Mouse (Mus musculus) kidney, embryonic 15.5 days (tissue): ENCODE data around the gene Serpinb9. TPM values are rescaled to one million over a fixed set of nuclear protein-coding genes. Genes with fewer than 3 reads are reported as not detected.

Experiments used
- ATAC-seq: fragments of 200-750 bp; cut with Nextera tagmentation; replicated peaks from 2 replicates; pipeline ENCODE4 v1.8.0; 2017; ENCODE audit warnings: moderate TSS enrichment; ENCODE audit not compliant: low FRiP score
- H3K27ac ChIP-seq: fragments of 300-500 bp; sonication (generic); 2 replicates; pipeline ENCODE4 v1.5.1; 2015; ENCODE audit warnings: mild to moderate bottlenecking, inconsistent platforms
- H3K27me3 ChIP-seq: fragments of 300-500 bp; sonication (generic); 2 replicates; pipeline ENCODE4 v1.6.1; 2015; ENCODE audit warnings: inconsistent platforms
- H3K36me3 ChIP-seq: fragments of 300-500 bp; sonication (generic); 2 replicates; pipeline ENCODE4 v1.6.1; 2015; ENCODE audit warnings: inconsistent platforms
- H3K4me1 ChIP-seq: fragments of 300-500 bp; sonication (generic); 2 replicates; pipeline ENCODE4 v1.6.1; 2015; ENCODE audit warnings: inconsistent platforms
- H3K4me2 ChIP-seq: fragments of 300-500 bp; sonication (generic); 2 replicates; pipeline ENCODE4 v1.6.1; 2015; ENCODE audit warnings: moderate library complexity, mild to moderate bottlenecking, inconsistent platforms
- H3K4me3 ChIP-seq: fragments of 300-500 bp; sonication (generic); replicated peaks from 2 replicates; pipeline ENCODE4 v1.5.1; 2015; ENCODE audit warnings: mild to moderate bottlenecking, inconsistent platforms
- H3K9ac ChIP-seq: fragments of 300-500 bp; sonication (generic); 2 replicates; pipeline ENCODE4 v1.6.1; 2015; ENCODE audit warnings: mild to moderate bottlenecking, inconsistent platforms
- H3K9me3 ChIP-seq: fragments of 300-500 bp; sonication (generic); replicated peaks from 2 replicates; pipeline ENCODE4 v1.6.1; 2016; ENCODE audit warnings: inconsistent platforms
- WGBS: fragments of 180-500 bp; shearing (Covaris S2); methylation state at CpG from one replicate; pipeline ENCODE4 v1.1.7; 2015; ENCODE audit warnings: mixed read lengths; 5-methylcytosine and 5-hydroxymethylcytosine counted together
- polyA plus RNA-seq: library from polyadenylated mRNA; unstranded; fragments of >200 nt; fragmentation: Nextera tagmentation; extraction: Ambion mirVana; gene quantifications from 2 replicates; pipeline ENCODE4 v1.2.1, GENCODE M21; 2015

Gene Serpinb9
- polyA plus RNA-seq, 1 experiment from 2014 or later, result 9.3 TPM

GRCm38 (mm10) chr13:32970776-32971175 is 32.3 kb upstream of the Serpinb9 start:
- 87% methylated on average over 3 of the region's 3 CpGs for WGBS
- H3K27me3 ChIP-seq, result no peaks in the 10 kb centered on the region
- H3K4me3 ChIP-seq, result no peak overlapping the region
- H3K4me2 ChIP-seq, result no peak overlapping the region
- no peak overlapping the region for H3K9ac ChIP-seq
- H3K9me3 ChIP-seq, result no peaks in the 10 kb centered on the region
- ATAC-seq, result no peak
- no peak overlapping the region for H3K27ac ChIP-seq
- no peaks in the 10 kb centered on the region for H3K36me3 ChIP-seq
- H3K4me1 ChIP-seq, result no peaks in the 10 kb centered on the region

- Histone ChIP-seq H3K36me3 (no peaks in the 10 kb centered on the region), H3K9ac (no peak overlapping the region), H3K27me3 (no peaks in the 10 kb centered on the region), H3K27ac (no peak overlapping the region), H3K4me1 (no peaks in the 10 kb centered on the region), H3K4me3 (no peak overlapping the region), H3K4me2 (no peak overlapping the region), H3K9me3 (no peaks in the 10 kb centered on the region)
- 86% methylated on average over 2 of the region's 2 CpGs for WGBS
- ATAC-seq, result no peak
Observed at GRCm38 (mm10) chr13:32974268-32974667, 28.8 kb upstream of the Serpinb9 start.

GRCm38 (mm10) chr13:32974889-32975460 is 28.1 kb upstream of the Serpinb9 start:
- no peaks in the 10 kb centered on the region for H3K27me3 ChIP-seq
- no peaks in the 10 kb centered on the region for H3K36me3 ChIP-seq
- ATAC-seq, result no peak
- H3K9me3 ChIP-seq, result no peaks in the 10 kb centered on the region
- H3K4me1 ChIP-seq, result no peaks in the 10 kb centered on the region
- no peak overlapping the region for H3K4me3 ChIP-seq
- no peak overlapping the region for H3K27ac ChIP-seq
- no peak overlapping the region for H3K9ac ChIP-seq
- no peak overlapping the region for H3K4me2 ChIP-seq
- WGBS, result 79% methylated on average over 3 of the region's 3 CpGs

DNA sequence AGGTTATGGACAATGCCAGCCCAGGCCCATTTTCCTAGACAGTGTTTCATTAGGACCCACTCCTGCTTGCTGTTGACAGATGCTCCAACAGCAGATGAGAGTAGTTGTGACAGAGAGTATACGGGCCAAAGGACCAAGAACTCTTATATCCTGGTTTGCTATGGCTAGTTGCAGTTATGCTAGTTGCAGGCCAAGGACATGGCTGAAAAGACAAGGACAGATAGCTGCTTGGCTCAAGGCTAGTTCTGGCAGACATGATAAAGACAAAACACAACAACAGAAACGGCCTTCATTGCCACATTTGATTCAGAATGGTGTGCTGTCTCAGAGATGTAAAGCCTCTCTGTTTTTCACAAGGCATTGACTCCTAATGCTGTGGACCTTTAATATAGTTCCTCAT is 27.3 kb upstream of the Serpinb9 start:
- Histone ChIP-seq H3K9ac (no peak overlapping the region), H3K4me1 (no peaks in the 10 kb centered on the region), H3K36me3 (no peaks in the 10 kb centered on the region), H3K27ac (no peak overlapping the region), H3K4me3 (no peak overlapping the region), H3K27me3 (no peaks in the 10 kb centered on the region), H3K9me3 (no peaks in the 10 kb centered on the region), H3K4me2 (no peak overlapping the region)
- 87% methylated on average over 2 of the region's 2 CpGs for WGBS
- ATAC-seq, result no peak

DNA sequence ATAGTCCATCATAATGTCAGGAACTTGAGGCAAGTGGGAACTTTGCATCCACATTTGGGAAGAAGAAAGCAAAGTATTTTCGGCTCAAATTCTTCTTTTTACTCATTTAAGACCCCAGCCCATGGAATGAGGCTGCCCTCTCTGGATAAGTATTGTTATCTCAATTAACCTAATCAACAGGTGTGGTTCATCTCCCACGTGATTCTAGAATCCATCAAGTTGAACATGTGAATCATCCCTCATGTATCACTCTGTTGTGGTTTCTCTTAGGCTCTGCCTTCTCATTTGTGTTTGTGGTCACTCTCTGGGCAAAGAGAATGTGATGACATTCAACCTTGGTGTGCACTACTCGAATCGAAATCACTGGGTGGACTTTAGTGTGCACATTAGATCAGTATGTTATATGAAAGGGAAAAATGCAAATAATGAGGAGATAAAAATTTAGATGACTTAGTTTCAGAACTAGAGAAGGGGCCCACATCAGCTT is 20.5 kb upstream of the Serpinb9 start:
- Histone ChIP-seq H3K36me3 (no peaks in the 10 kb centered on the region), H3K9me3 (no peaks in the 10 kb centered on the region), H3K4me3 (no peak overlapping the region), H3K4me2 (no peak overlapping the region), H3K27ac (no peak overlapping the region), H3K4me1 (no peaks in the 10 kb centered on the region), H3K9ac (no peak overlapping the region), H3K27me3 (no peaks in the 10 kb centered on the region)
- ATAC-seq, result no peak
- 80% methylated on average over 4 of the region's 4 CpGs for WGBS

DNA sequence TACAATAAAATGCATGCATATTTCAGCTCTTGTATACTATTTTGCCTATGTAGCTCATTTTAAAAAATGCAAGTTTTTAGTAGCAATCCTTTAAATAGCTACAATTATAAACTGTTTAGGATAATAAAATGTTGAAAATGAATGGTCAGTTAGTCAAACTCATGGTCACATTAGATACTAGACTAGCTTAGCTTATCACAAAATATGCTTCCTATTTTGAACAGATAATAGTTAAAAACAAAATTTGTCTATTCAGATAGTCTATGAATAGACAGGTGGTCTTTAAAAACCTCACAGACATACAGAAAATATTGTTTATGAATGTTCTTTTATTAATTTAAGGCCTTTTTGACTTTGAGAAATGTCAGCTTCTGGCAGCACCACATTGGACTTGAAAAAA is 16.8 kb upstream of the Serpinb9 start:
- Histone ChIP-seq H3K4me3 (no peak overlapping the region), H3K4me1 (no peaks in the 10 kb centered on the region), H3K27me3 (no peaks in the 10 kb centered on the region), H3K9me3 (no peaks in the 10 kb centered on the region), H3K4me2 (no peak overlapping the region), H3K36me3 (no peaks in the 10 kb centered on the region), H3K27ac (no peak overlapping the region), H3K9ac (no peak overlapping the region)
- no peak for ATAC-seq

DNA sequence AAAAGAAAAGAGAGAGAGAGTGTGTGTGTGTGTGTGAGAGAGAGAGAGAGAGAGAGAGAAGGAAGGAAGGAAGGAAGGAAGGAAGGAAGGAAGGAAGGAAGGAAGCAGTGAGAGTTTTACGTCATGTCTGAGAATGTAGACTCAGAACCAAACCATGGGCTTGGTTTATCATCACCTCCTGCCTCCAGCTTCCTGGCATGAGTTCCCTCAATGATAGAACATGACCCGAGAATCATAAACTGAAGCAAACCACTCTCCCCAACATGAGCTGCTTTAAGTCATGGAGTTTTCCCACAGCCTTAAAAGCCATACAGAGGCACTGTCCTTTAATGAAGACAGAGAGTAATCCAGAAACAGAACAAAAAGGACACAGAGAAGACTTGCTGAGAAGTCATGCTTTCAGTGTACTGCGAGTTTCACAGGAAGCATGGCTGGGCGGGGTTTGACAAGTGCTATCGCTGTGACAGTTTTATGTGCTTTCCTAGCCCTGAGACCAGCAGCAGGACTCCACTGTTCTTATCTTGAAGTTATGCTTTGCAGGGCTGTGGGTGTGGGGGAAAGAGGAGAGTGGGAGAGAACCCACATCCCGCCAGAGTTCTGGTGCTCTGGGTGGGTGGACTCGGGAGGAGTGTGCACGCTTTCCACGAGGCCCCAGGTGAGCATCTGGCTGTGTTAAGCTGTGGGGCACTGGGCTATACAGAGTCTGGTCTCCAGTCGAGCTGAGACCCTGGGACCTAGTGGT is 9.7 kb upstream of the Serpinb9 start:
- Histone ChIP-seq H3K9ac (no peak overlapping the region), H3K27ac (peak overlapping the region; percentile 48), H3K4me3 (no peak overlapping the region), H3K36me3 (no peaks in the 10 kb centered on the region), H3K27me3 (no peaks in the 10 kb centered on the region), H3K4me2 (0 out of 2 replicates have a peak overlapping the region, but pooled peaks have one; percentile 3), H3K4me1 (peaks cover 3% of the 10 kb centered on the region; the same call in 1 of the 2 replicates), H3K9me3 (no peaks in the 10 kb centered on the region)
- WGBS, result 38% methylated on average over 10 of the region's 10 CpGs
- peak; percentile 96 for ATAC-seq

DNA sequence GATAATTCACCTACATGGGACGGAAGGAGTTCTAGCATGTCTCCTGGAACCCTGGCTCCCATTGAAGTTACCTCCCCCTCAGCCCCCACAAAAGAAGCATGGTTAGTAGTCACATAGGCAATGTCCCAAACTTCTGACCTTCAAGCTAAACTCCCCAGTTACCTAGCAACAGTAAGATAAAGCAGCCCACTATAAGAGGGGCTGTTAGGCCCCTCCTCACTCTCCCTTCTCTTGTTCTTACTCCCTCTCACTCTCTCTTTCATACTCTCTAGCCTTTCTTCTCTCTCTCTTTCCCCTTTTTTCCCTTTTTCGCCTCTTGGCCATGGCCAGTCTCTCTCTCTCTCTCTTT is 9.2 kb upstream of the Serpinb9 start:
- ATAC-seq, result peak; percentile 65
- H3K27me3 ChIP-seq, result no peaks in the 10 kb centered on the region
- H3K27ac ChIP-seq, result peak overlapping the region; percentile 48; the same call in 1 of the 2 replicates
- H3K36me3 ChIP-seq, result no peaks in the 10 kb centered on the region
- WGBS, result 60% methylated on average over 2 of the region's 2 CpGs
- H3K9me3 ChIP-seq, result no peaks in the 10 kb centered on the region
- H3K4me3 ChIP-seq, result no peak overlapping the region
- H3K4me1 ChIP-seq, result peaks cover 3% of the 10 kb centered on the region; the same call in 1 of the 2 replicates
- 0 out of 2 replicates have a peak overlapping the region, but pooled peaks have one; percentile 3 for H3K4me2 ChIP-seq
- H3K9ac ChIP-seq, result no peak overlapping the region

DNA sequence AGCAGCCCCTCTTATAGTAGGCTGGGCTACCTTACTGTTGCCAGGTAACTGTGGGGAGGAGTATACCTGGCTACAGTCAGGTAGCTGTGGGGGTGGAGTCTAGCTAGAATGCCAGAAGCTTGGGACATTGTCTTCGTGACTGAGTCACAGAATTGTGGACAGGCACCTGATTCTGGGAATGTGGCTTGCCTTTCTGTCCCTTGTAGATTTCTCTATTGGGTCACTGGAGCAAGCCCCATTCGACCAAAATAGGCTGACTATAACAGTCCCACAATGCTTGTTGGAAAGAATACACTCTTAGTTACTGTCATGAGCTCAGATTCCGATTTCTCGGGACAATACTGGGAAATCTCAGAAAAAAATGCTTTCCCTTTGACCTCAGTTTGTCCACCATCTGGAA is 8.0 kb upstream of the Serpinb9 start:
- Histone ChIP-seq H3K9ac (no peak overlapping the region), H3K4me2 (no peak overlapping the region), H3K27me3 (no peaks in the 10 kb centered on the region), H3K4me1 (peaks cover 3% of the 10 kb centered on the region; the same call in 1 of the 2 replicates), H3K9me3 (no peaks in the 10 kb centered on the region), H3K36me3 (no peaks in the 10 kb centered on the region), H3K27ac (no peak overlapping the region), H3K4me3 (no peak overlapping the region)
- 64% methylated on average over 4 of the region's 4 CpGs for WGBS
- ATAC-seq, result no peak

DNA sequence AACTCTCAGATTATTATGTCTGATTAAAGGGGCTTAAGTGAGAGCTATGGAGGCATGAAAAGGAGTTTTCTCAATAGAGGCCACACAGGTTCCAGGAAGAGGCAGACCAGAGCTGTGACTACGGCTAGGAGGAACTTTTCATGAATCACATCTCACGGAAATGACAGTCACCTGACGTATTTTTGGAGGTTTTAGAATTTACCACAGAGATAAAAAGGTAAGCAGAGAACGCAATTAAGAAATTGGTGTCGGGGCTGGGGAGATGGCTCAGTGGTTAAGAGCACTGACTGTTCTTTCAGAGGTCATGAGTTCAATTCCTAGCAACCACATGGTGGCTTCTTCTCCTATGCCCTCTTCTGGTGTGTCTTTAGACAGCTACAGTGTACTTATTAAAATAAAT is 1.7 kb upstream of the Serpinb9 start:
- Histone ChIP-seq H3K9me3 (no peaks in the 10 kb centered on the region), H3K4me3 (no peak overlapping the region), H3K36me3 (no peaks in the 10 kb centered on the region), H3K27ac (no peak overlapping the region), H3K4me1 (peaks cover 10% of the 10 kb centered on the region; the same call in 1 of the 2 replicates), H3K4me2 (no peak overlapping the region), H3K27me3 (no peaks in the 10 kb centered on the region), H3K9ac (no peak overlapping the region)
- WGBS, result 90% methylated on average over 5 of the region's 5 CpGs
- no peak for ATAC-seq

- WGBS, result 61% methylated on average over 9 of the region's 9 CpGs
- Histone ChIP-seq H3K4me1 (peaks cover 10% of the 10 kb centered on the region; the same call in 1 of the 2 replicates), H3K27ac (peak overlapping the region; percentile 86), H3K4me3 (peak overlapping the region; percentile 39), H3K27me3 (no peaks in the 10 kb centered on the region), H3K36me3 (no peaks in the 10 kb centered on the region), H3K4me2 (peak overlapping the region; percentile 58), H3K9ac (peak overlapping the region; percentile 33; the same call in 1 of the 2 replicates), H3K9me3 (no peaks in the 10 kb centered on the region)
- ATAC-seq, result peak; percentile 21; the same call in 1 of the 2 replicates
Observed at GRCm38 (mm10) chr13:33003523-33004413, 718 bp downstream of the Serpinb9 start.
